Mouse (Mus musculus) testis, adult 2 months (tissue): Measurements from ENCODE around the gene Pld5. TPM values are rescaled to one million over a fixed set of nuclear protein-coding genes. Genes with fewer than 3 reads are reported as not detected.
A peak's percentile ranks its signal among the peaks of the same experiment; 100 is the strongest.

Experiments
- H3K27ac ChIP-seq: fragments of 200-500 bp; 2 replicates; pipeline ENCODE4 v1.5.1; 2012; ENCODE audit warnings: low read depth, low read length; ENCODE audit not compliant: control insufficient read depth, insufficient read depth
- H3K27me3 ChIP-seq: fragments of 200-500 bp; 2 replicates; pipeline ENCODE4 v1.6.1; 2012; ENCODE audit warnings: mild to moderate bottlenecking, low read length, moderate library complexity; ENCODE audit not compliant: control insufficient read depth, insufficient read depth
- H3K36me3 ChIP-seq: fragments of 200-500 bp; 2 replicates; pipeline ENCODE4 v1.6.1; 2012; ENCODE audit warnings: mild to moderate bottlenecking, low read length; ENCODE audit not compliant: control insufficient read depth, insufficient read depth
- H3K4me1 ChIP-seq: fragments of 200-500 bp; 2 replicates; pipeline ENCODE4 v1.6.1; 2012; ENCODE audit warnings: low read length; ENCODE audit not compliant: control insufficient read depth, insufficient read depth
- H3K4me3 ChIP-seq: fragments of 200-500 bp; 2 replicates; pipeline ENCODE4 v1.5.1; 2012; ENCODE audit warnings: low read depth, mild to moderate bottlenecking, low read length, moderate library complexity, mixed read lengths; ENCODE audit not compliant: control insufficient read depth
- CTCF ChIP-seq: fragments of 200-500 bp; IDR thresholded peaks from 2 replicates; pipeline ENCODE4 v1.5.1; 2012; ENCODE audit warnings: low read depth, mild to moderate bottlenecking, inconsistent platforms, low read length, moderate library complexity; ENCODE audit not compliant: control insufficient read depth, insufficient read depth, insufficient replicate concordance
- POLR2A ChIP-seq: fragments of 200-500 bp; IDR thresholded peaks from 2 replicates; pipeline ENCODE4 v1.6.1; 2012; ENCODE audit warnings: low read depth, mild to moderate bottlenecking, inconsistent platforms, low read length, moderate library complexity; ENCODE audit not compliant: control insufficient read depth
- polyA plus RNA-seq: library from polyadenylated mRNA; depleted of rRNA; stranded (reverse); fragments of >200 nt; gene quantifications from 2 replicates; pipeline ENCODE4 v1.2.3, GENCODE M21; 2012

Gene Pld5
- polyA plus RNA-seq, 1 experiment, result not detected

DNA sequence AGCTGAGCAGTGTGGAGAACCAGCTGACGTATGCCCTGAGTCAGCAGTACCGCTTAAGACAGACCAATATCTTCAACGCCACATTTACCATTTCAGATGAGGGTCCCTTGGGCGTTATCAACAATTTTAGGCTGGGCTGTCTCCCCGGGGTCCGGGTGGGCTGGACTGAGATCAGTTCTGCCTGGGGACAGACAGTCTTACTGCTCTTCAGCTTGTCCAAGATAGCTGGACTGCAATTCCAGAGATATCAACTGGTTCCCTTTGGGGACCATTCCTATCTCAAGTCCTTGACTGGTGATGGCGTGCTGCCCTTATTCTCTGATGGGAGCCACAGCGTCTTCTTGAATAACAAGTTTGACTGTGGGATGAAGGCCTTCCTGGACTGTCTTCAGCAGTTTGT is 354.0 kb downstream of the Pld5 start:
- peak overlapping the region; percentile 34 for H3K4me3 ChIP-seq
- peaks cover 7% of the 10 kb centered on the region for H3K4me1 ChIP-seq
- TF ChIP-seq POLR2A (no peak), CTCF (no peak)
- H3K27ac ChIP-seq, result no peak overlapping the region
- H3K36me3 ChIP-seq, result no peaks in the 10 kb centered on the region
- H3K27me3 ChIP-seq, result no peaks in the 10 kb centered on the region

DNA sequence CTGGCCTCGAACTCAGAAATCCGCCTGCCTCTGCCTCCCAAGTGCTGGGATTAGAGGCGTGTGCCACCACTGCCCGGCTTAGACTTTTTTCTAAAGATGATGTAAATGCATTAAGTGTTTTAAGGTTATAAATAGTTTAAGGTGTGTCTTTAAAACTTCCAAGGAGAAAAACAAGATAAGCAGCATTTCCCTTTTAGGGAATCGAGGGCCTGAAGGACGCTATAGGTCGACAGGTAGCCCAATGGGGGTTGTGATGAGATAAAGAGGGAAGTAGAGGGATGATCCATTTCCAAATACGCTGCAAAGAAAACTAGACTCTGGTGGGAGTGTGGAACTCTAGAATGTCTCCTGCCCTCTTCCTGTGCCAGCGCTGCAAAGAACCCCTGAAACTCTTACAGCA is 355.1 kb downstream of the Pld5 start, which contains the start of gene Gm38100:
Gm38100 (plus strand) TSS at position 301 of the 400 bp plus-strand sequence.
- H3K4me1 ChIP-seq, result peaks cover 7% of the 10 kb centered on the region
- peak within 1 kb of the TSS; percentile 34 for H3K4me3 ChIP-seq
- no peak for TF ChIP-seq CTCF
- TF ChIP-seq POLR2A, result no peak

DNA sequence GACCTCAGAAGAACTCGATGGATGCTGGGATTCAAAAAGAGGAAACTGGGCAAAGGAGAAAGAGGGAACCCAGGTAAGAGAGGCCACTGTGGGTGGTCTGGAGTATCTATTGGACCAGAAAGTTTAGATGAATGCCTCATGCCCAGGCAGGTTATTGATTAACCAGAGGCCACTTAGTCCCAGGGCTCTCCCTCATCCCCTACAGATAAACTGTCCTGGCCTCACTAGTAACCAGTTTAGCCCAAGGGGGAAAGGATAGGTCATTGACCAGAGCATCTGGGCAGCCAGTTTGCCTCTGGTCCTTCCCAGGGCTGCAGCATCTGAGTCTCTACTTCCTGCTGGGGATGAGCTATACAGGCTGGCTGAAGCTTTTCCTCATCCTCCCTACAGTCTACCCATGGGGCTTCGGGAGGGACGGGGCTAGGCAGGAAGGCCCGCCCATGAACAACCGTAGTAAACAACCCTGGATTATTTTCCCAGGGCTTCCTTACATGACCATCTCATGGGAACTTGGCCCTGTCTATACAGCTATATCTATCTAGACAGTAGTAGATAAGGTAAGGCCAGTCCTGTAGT is 361.3 kb downstream of the Pld5 start:
- Histone ChIP-seq H3K27ac (no peak overlapping the region), H3K4me3 (no peak overlapping the region), H3K4me1 (no peaks in the 10 kb centered on the region), H3K27me3 (no peaks in the 10 kb centered on the region), H3K36me3 (peaks cover 2% of the 10 kb centered on the region; the same call in 1 of the 2 replicates)
- no peak for TF ChIP-seq POLR2A
- TF ChIP-seq CTCF, result no peak

More for the DNA sequence above, 355.1 kb downstream of the Pld5 start, which contains the start of gene Gm38100:
- Histone ChIP-seq H3K27ac (no peak within 1 kb of the TSS), H3K27me3 (no peaks in the 10 kb centered on the region), H3K36me3 (no peaks in the 10 kb centered on the region)
